Mouse (Mus musculus) megakaryocyte-erythroid progenitor cell, adult 5-6 weeks (primary cell): ENCODE data around the gene 1700003F12Rik. TPM values are rescaled to one million over a fixed set of nuclear protein-coding genes. Genes with fewer than 3 reads are reported as not detected.

Experiments
- ATAC-seq: replicated peaks from 2 replicates; pipeline ENCODE4 v1.8.0; 2016; ENCODE audit warnings: mild to moderate bottlenecking, inconsistent platforms; ENCODE audit not compliant: severe bottlenecking, poor library complexity, low FRiP score, low TSS enrichment
- total RNA-seq, 2 experiments: library from RNA; stranded (forward) in 1 of 2; stranded (reverse) in 1 of 2; fragments of 200-1000, 215-1000 nt in 1 of 2; fragments of >200 nt in 1 of 2; fragmentation: Nextera tagmentation in 1 of 2; gene quantifications; 2 replicates each; pipeline ENCODE4 v1.2.3; 2014 to 2017

Gene 1700003F12Rik
- total RNA-seq, 2 experiments from 2014 or later: not detected

DNA sequence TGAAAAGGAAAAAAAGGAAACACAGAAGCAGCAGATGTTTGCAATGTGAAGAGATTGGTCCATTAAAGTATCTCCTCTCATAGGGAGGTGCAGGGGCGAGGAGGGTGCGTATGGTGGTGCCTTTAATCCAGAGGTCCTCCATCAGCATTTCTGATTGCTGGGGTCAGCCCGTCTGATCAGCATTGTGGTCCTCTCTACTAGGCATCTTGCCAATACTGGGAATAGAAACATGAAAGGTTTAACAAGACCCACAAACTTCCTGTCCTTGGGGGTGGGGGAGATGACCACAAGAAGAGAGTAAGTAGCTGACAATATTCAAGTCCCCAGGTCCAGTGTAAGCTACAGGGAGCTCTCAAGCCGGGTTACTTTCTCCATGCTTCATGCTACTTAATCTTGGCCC lies 23.8 kb downstream of the 1700003F12Rik start:
- ATAC-seq: no peak

DNA sequence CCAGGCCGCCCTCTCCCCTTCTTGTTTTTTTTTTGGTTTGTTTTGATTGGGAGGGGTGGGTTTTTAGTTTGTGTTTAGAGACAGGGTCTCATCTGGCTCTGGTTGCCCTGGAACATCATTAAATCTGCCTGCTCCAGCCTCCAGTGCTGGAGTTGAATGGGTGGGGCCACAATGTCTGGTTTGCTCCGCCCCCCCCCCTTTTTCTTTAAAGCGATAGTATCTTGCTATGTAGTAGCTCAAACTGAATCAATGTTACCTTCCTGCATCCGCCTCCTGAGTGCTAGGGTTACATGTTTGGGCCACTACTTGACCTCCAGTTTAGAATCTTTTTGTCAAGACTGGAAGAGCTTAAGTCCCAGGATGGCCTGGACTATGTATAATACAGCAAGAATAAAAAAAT lies 24.4 kb downstream of the 1700003F12Rik start:
- ATAC-seq: no peak

DNA sequence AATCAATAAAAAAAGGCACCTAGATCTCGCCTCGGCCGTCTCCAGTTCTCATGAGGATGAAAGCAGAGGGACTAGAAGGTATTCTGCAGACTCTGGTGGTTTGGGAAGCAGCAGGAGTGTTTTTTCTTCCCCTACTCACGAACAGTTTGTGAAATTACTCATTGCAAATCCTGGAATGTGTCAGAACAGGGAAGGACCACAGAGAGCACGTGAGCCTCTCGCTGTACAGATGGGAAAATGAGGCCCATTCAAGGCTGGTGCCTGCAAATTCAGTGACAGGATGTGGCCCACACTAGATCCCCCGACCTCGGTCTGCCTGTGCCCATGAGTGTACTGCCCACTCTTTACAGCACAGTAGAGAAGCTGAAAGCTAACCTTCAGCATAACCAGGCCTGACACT lies 25.1 kb downstream of the 1700003F12Rik start:
- ATAC-seq: no peak

DNA sequence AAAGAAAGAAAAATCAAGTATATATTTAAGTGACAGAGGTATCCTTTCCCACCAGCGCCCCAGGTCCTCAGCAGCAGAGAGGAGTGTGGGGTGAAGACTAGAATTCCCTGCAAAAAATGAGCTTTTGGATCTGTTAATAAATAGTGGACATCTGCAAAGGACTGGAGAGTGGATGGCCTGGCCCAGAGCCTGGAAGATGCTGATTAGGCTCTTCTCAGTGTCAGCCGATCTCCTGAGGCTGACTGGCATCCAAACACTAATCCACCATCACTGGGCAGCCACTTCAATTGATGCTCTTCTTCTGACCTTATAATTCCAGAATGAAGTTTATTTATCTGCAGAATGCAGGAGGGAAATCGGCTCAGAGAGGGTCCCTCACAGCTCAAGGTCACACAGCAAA lies 26.1 kb downstream of the 1700003F12Rik start:
- ATAC-seq: no peak

- ATAC-seq: no peak
Measured at GRCm38 (mm10) chr2:154574271-154574670, 27.4 kb downstream of the 1700003F12Rik start.

GRCm38 (mm10) chr2:154576876-154577743 lies 30.2 kb downstream of the 1700003F12Rik start:
- ATAC-seq: no peak

DNA sequence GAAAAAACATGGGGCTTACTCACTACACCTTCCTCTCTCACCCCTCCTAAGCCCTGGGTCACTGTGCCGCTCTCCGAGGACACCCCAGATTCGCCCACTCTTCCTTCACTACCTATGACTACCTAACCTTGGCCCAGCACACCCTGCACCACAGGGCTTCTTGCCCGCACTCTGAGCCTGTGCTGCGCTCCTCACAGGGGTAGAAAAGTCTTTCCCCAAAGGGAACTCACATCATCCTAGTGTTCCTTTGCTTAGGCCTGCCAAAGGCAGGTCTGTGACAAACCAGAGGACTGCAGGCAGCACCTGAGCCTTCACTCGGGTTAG lies 30.8 kb downstream of the 1700003F12Rik start:
- no peak for ATAC-seq

DNA sequence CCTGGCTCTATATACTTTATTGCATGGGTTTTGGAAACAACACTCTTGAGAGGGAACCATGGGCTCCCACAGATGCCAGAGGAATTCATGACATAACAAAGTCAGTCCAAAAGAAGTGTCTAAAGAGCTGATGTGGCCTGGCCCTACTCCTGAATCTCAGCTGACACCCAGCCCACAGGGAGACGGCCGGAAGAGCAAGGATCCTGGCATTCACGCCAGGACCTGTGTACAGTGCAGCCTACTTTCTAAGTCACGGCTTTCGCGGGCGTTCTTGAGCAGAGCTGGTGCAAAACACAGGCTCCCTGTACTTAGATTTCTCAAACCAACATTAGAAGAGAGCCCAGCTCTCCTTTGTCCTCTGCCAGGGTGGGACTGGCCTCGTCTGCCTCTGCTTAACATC lies 33.7 kb downstream of the 1700003F12Rik start:
- no peak for ATAC-seq

- ATAC-seq: no peak
Measured at GRCm38 (mm10) chr2:154581421-154581820, 34.5 kb downstream of the 1700003F12Rik start.

DNA sequence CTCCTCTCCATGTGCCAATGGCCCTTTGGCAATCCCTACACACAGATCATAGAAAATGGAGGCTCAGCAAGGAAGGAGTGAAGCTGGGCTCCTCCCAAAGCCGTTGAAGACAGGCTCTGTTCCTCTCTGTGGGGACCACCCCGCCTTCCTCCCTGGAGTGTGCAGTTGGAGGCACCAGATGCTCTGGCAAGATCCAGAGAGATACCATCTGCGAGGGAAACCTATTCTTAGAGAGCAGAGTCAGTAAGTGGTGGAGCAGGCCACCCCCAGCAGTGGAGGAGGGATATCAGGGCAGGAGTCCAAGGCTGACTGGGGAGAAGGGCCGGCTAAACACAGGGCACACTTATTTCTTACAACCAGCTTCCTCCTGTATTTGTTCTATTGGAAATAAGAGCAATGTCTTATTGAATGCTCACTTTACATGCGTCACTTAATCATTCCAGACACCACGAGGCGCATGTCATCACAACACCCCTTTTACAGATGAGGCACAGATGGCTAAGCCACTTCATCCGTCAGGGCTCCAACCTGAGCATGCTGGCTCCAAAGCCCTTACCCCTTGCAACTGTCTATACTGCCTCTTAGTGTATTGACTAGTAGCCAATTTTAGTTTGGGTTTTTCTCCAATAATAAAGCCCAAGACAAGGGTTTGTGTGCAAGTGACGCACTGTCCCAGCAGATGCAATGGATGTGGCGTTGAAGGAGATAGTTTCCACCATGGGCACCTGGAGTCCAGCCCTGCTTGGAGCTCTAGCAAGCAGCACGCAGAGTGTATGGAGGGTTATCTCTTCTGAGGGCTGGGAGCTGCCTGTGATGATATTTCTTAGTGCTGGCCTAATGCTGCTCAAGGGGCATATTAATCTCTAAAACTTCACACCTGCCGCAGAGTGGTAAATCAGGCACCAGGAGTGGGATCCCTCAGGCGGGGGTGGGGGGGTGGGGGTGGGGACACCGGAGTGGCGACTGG lies 37.3 kb downstream of the 1700003F12Rik start:
- peak; percentile 73 for ATAC-seq

DNA sequence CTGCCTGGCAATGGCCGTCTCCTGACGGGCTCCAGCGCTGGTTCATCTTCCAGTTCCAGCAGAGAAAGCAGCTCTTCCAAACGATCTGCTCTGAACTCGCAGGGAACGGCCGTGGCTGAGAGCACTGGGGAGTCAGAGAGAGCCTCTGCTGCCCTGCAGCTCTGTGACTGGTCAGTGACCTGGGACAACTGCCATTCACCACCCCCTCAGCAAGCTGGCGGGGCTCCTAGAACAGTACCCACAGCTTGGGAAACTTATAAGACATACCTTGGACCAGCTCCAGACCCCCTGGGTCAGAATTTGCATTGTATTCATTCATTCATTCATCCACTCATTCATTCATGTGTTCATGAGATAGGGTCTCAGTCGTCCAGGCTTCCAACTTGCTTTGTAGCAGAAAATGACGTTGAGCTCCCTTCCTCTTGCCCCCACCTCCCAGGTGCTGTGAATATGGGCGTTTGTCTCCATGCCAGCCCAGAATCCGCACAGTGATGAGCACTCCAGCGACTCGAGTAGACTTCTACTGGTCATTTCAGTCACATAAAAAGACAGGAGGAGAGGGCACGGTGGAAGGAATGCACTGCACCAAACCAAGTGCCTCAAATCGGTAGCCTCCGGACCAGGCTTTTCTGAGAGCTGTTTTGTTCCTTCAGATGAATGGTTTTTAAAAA lies 38.2 kb downstream of the 1700003F12Rik start:
- no peak for ATAC-seq

DNA sequence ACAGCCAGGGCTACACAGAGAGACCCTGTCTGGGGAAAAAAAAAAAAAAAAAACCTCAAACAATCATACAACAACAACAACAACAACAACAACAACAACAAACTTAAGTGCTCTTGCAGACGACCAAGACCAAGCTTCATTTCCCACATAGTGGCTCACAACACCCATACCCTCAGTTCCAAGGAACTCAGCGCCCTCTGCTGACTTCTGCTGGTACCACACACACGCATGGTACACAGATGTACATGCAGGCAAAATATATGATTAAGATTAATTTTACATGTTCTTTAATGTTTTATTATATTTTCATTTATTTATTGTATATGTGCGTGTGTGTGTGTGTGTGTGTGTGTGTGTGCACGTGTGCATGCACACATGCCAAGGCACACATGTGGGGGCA lies 39.5 kb downstream of the 1700003F12Rik start:
- no peak for ATAC-seq

DNA sequence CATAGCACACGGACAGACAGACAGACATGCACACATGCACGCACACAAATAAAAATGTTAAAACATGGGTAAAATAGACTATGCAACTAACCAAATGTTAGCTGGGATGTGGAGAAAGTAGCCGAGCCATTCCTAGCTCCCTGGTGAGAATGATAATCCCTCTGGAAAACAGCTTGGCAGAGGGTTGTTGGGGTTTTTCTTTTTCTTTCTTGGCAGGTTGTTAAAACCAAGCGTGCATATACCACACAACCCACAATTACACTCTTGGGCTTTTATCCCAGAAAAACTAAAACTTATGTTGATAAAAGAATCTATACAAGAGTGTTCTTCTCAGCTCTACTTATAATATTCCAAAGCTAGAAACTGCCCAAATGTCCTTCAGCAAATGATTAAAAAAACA lies 42.2 kb downstream of the 1700003F12Rik start:
- no peak for ATAC-seq

GRCm38 (mm10) chr2:154591239-154591638 lies 44.4 kb downstream of the 1700003F12Rik start:
- ATAC-seq: no peak

DNA sequence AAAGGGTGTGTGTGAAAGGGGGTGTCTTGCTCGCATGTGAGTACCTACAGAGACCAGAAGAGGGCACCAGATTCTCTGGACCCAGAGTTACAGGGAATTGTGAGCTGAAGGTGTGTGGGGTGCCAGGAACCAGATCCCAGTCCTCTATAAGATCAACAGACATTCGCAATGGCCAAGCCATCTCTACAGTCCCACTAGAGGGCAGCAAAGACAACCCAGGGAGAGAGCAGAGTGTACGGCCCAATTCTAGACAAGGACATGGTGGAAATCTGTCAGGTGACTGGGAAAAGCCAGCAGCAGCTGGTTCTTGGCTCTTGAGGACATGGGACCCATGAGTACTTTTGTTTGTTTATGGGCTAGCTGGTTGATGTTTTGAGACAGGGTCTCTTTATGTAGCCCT lies 46.1 kb downstream of the 1700003F12Rik start:
- peak; percentile 81; the same call in 1 of the 2 replicates for ATAC-seq

GRCm38 (mm10) chr2:154595775-154596174 lies 48.9 kb downstream of the 1700003F12Rik start:
- no peak for ATAC-seq

DNA sequence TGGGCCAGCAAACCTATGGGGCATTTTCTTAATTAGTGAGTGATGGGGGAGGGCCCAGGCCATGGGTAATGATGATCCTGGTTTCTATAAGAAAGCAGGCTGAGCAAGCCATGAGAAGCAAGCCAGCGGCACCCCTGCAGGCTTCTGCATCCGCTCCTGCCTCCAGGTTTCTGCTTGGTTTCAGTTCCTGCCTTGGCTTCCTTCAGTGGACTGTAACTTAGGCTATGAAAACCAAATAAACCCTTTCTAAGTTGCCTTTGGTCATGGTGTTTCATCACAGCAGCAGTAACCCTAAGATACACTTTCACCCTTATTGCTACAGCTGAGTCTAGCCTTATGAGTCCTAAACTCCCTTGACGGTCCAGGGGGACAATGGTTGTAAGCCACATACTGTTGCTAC lies 50.5 kb downstream of the 1700003F12Rik start:
- ATAC-seq: no peak
